Mouse (Mus musculus) megakaryocyte progenitor cell, adult 5-6 weeks (primary cell): ENCODE measurements around the gene Gm27179. TPM values are rescaled to one million over a fixed set of nuclear protein-coding genes. Genes with fewer than 3 reads are reported as not detected.
A peak's percentile ranks its signal among the peaks of the same experiment; 100 is the strongest.
"Not testable (repeated sequence)": the region's sequence is repeated elsewhere in the genome, so short reads cannot be mapped to it uniquely, and the experiment has no call there.

Experiments used
- ATAC-seq: replicated peaks from 2 replicates; pipeline ENCODE4 v1.8.0; 2016; ENCODE audit warnings: mild to moderate bottlenecking, moderate TSS enrichment, inconsistent platforms; ENCODE audit not compliant: poor library complexity
- total RNA-seq, 2 experiments: library from RNA; stranded (forward) in 1 of 2; stranded (reverse) in 1 of 2; fragments of 157-497, 149-512 nt in 1 of 2; fragments of 200-1000 nt in 1 of 2; gene quantifications; 2 replicates each; pipeline versions ENCODE4 v1.2.3 to v1.2.4; 2015 to 2017

Gm27179 gene
- not detected in 2 replicates for total RNA-seq (2015)
- total RNA-seq (2017): not detected in 2 replicates

- ATAC-seq: not testable (repeated sequence)
These were observed at the start of gene Gm27179 for GRCm38 (mm10) chr14:69512449-69512848. Gene Gm27179, minus strand, starts transcription at chr14:69512549.

GRCm38 (mm10) chr14:69557550-69557949 lies 45.2 kb upstream of the Gm27179 start:
- ATAC-seq: peak; percentile 38

GRCm38 (mm10) chr14:69556820-69557219 lies 44.5 kb upstream of the Gm27179 start:
- peak; percentile 43 for ATAC-seq

- ATAC-seq: peak; percentile 86
These were observed 42.9 kb upstream of the Gm27179 start, which contains the start of gene Entpd4b for GRCm38 (mm10) chr14:69555110-69555831. Gene Entpd4b, plus strand, starts transcription at chr14:69555424.

- 0 out of 2 replicates have a peak, but pooled peaks have one; percentile 14 for ATAC-seq
These were observed 35.0 kb upstream of the Gm27179 start for GRCm38 (mm10) chr14:69547310-69547709.

GRCm38 (mm10) chr14:69545052-69545451 lies 32.7 kb upstream of the Gm27179 start:
- ATAC-seq: peak; percentile 36

GRCm38 (mm10) chr14:69544033-69544432 lies 31.7 kb upstream of the Gm27179 start:
- ATAC-seq: peak; percentile 33

GRCm38 (mm10) chr14:69542695-69543094 lies 30.3 kb upstream of the Gm27179 start:
- peak; percentile 53 for ATAC-seq

- ATAC-seq: peak; percentile 65
These were observed 27.8 kb upstream of the Gm27179 start for GRCm38 (mm10) chr14:69540113-69540512.

GRCm38 (mm10) chr14:69536539-69536938 lies 24.2 kb upstream of the Gm27179 start:
- ATAC-seq: peak; percentile 80

- not testable (repeated sequence) for ATAC-seq
These were observed 13.9 kb upstream of the Gm27179 start for GRCm38 (mm10) chr14:69526202-69526601.

GRCm38 (mm10) chr14:69523001-69523400 lies 10.7 kb upstream of the Gm27179 start:
- ATAC-seq: peak; percentile 96

GRCm38 (mm10) chr14:69520810-69521209 lies 8.5 kb upstream of the Gm27179 start:
- ATAC-seq: not testable (repeated sequence)

- ATAC-seq: peak; percentile 26
These were observed 5.3 kb downstream of the Gm27179 start for GRCm38 (mm10) chr14:69507000-69507399.

- ATAC-seq: peak; percentile 81
These were observed 9.2 kb downstream of the Gm27179 start, which contains the start of gene Gm16867 for GRCm38 (mm10) chr14:69503174-69503573. Gene Gm16867, minus strand, starts transcription at chr14:69503362.

GRCm38 (mm10) chr14:69502440-69503150 lies 9.8 kb downstream of the Gm27179 start:
- ATAC-seq: peak; percentile 27

- ATAC-seq: not testable (repeated sequence)
These were observed 16.1 kb downstream of the Gm27179 start for GRCm38 (mm10) chr14:69496259-69496658.

GRCm38 (mm10) chr14:69494946-69495345 lies 17.4 kb downstream of the Gm27179 start:
- not testable (repeated sequence) for ATAC-seq

GRCm38 (mm10) chr14:69494522-69494921 lies 17.8 kb downstream of the Gm27179 start:
- ATAC-seq: peak; percentile 54

GRCm38 (mm10) chr14:69488001-69488400 lies 24.3 kb downstream of the Gm27179 start:
- ATAC-seq: not testable (repeated sequence)

- ATAC-seq: peak; percentile 90
These were observed 26.7 kb downstream of the Gm27179 start for GRCm38 (mm10) chr14:69485466-69486135.
